Mouse (Mus musculus) MEL (cell line): ENCODE results near the gene 4930579G24Rik. TPM values are rescaled to one million over a fixed set of nuclear protein-coding genes. Genes with fewer than 3 reads are reported as not detected.

Experiments
- DNase-seq: peaks from one replicate; pipeline ENCODE4 v3.0.0; 2011; ENCODE audit warnings: low read depth, low spot score
- H3K27ac ChIP-seq: 2 replicates; pipeline ENCODE4 v1.5.1; 2012; ENCODE audit warnings: low read depth, mild to moderate bottlenecking, control low read depth, low read length, moderate library complexity; ENCODE audit not compliant: control insufficient read depth
- H3K27me3 ChIP-seq, 2 experiments: fragments of 150-350 bp in 1 of 2; sonication (generic) in 1 of 2; 2 replicates each; pipeline ENCODE4 v1.6.1; 2012; ENCODE audit warnings: low read length in 2 of 2, mild to moderate bottlenecking in 2 of 2, improper control_type of control experiment in 1 of 2, moderate library complexity in 1 of 2; ENCODE audit not compliant: insufficient read depth in 2 of 2, control insufficient read depth in 1 of 2
- H3K36me3 ChIP-seq, 2 experiments: 2 replicates each; pipeline ENCODE4 v1.6.1; 2012 to 2014; ENCODE audit warnings: low read length in 2 of 2, improper control_type of control experiment in 1 of 2, inconsistent platforms in 1 of 2, mild to moderate bottlenecking in 1 of 2; ENCODE audit not compliant: insufficient read depth in 2 of 2, control insufficient read depth in 1 of 2
- H3K4me1 ChIP-seq, 2 experiments: fragments of 150-350 bp in 1 of 2; sonication (generic) in 1 of 2; 2 replicates each; pipeline ENCODE4 v1.6.1; 2012; ENCODE audit warnings: low read length in 2 of 2, improper control_type of control experiment in 1 of 2, mild to moderate bottlenecking in 1 of 2; ENCODE audit not compliant: insufficient read depth in 2 of 2, control insufficient read depth in 1 of 2
- H3K4me3 ChIP-seq, 2 experiments: fragments of 150-350 bp in 1 of 2; sonication (generic) in 1 of 2; 2 replicates each; pipeline ENCODE4 v1.5.1; 2012; ENCODE audit warnings: low read depth in 2 of 2, low read length in 2 of 2, mild to moderate bottlenecking in 2 of 2, moderate library complexity in 2 of 2, control low read depth in 1 of 2, improper control_type of control experiment in 1 of 2; ENCODE audit not compliant: control insufficient read depth in 1 of 2, insufficient read depth in 1 of 2
- H3K79me2 ChIP-seq: 2 replicates; pipeline ENCODE4 v1.6.1; 2012; ENCODE audit warnings: mild to moderate bottlenecking, low read length, moderate library complexity; ENCODE audit not compliant: control insufficient read depth, poor library complexity, insufficient read depth
- H3K9ac ChIP-seq: 2 replicates; pipeline ENCODE4 v1.6.1; 2012; ENCODE audit warnings: low read depth, mild to moderate bottlenecking, control low read depth, low read length, moderate library complexity; ENCODE audit not compliant: control insufficient read depth, poor library complexity, severe bottlenecking
- H3K9me3 ChIP-seq: fragments of 150-350 bp; sonication (generic); replicated peaks from 2 replicates; pipeline ENCODE4 v1.6.1; 2012; ENCODE audit warnings: mild to moderate bottlenecking, low read length, improper control_type of control experiment, moderate library complexity; ENCODE audit not compliant: insufficient read depth
- BHLHE40 ChIP-seq: IDR thresholded peaks from 2 replicates; pipeline ENCODE4 v1.6.1; 2012; ENCODE audit warnings: low read depth, mild to moderate bottlenecking, inconsistent platforms, low read length, improper control_type of control experiment, borderline replicate concordance
- CHD1 ChIP-seq: IDR thresholded peaks from 2 replicates; pipeline ENCODE4 v1.6.1; 2012; ENCODE audit warnings: low read depth, mild to moderate bottlenecking, inconsistent platforms, low read length, improper control_type of control experiment
- CHD2 ChIP-seq: IDR thresholded peaks from 2 replicates; pipeline ENCODE4 v1.6.1; 2011; ENCODE audit warnings: low read length, improper control_type of control experiment
- CTCF ChIP-seq, 3 experiments: IDR thresholded peaks in 2 of 3; conservative IDR thresholded peaks in 1 of 3; 2 replicates each; pipeline ENCODE4 v1.5.1; 2011 to 2012; ENCODE audit warnings: low read length in 3 of 3, low read depth in 2 of 3, mild to moderate bottlenecking in 2 of 3, improper control_type of control experiment in 1 of 3, inconsistent platforms in 1 of 3, mixed read lengths in 1 of 3, moderate library complexity in 1 of 3; ENCODE audit not compliant: control insufficient read depth in 1 of 3, insufficient read depth in 1 of 3, poor library complexity in 1 of 3, severe bottlenecking in 1 of 3
- ELF1 ChIP-seq: IDR thresholded peaks from 2 replicates; pipeline ENCODE4 v1.6.1; 2014; ENCODE audit warnings: low read depth, mild to moderate bottlenecking, inconsistent platforms, low read length, improper control_type of control experiment, moderate library complexity
- EP300 ChIP-seq, 2 experiments: IDR thresholded peaks; 2 replicates each; pipeline ENCODE4 v1.6.1; 2011; ENCODE audit warnings: improper control_type of control experiment in 2 of 2, low read length in 2 of 2, low read depth in 1 of 2, mild to moderate bottlenecking in 1 of 2
- ETS1 ChIP-seq: IDR thresholded peaks from 2 replicates; pipeline ENCODE4 v1.6.1; 2012; ENCODE audit warnings: low read depth, mild to moderate bottlenecking, inconsistent platforms, low read length, improper control_type of control experiment, moderate library complexity
- GABPA ChIP-seq: IDR thresholded peaks from 2 replicates; pipeline ENCODE4 v1.6.1; 2012; ENCODE audit warnings: low read depth, mild to moderate bottlenecking, inconsistent platforms, low read length, improper control_type of control experiment, moderate library complexity
- GATA1 ChIP-seq: IDR thresholded peaks from 2 replicates; pipeline ENCODE4 v1.6.1; 2011; ENCODE audit warnings: low read depth, low read length, improper control_type of control experiment
- HCFC1 ChIP-seq: IDR thresholded peaks from 2 replicates; pipeline ENCODE4 v1.6.1; 2012; ENCODE audit warnings: low read depth, mild to moderate bottlenecking, inconsistent platforms, low read length, improper control_type of control experiment, moderate library complexity
- JUND ChIP-seq: IDR thresholded peaks from 2 replicates; pipeline ENCODE4 v1.6.1; 2011; ENCODE audit warnings: low read depth, mild to moderate bottlenecking, improper control_type of control experiment, low read length
- MAFK ChIP-seq: IDR thresholded peaks from 2 replicates; pipeline ENCODE4 v1.6.1; 2011; ENCODE audit warnings: low read depth, mild to moderate bottlenecking, low read length, improper control_type of control experiment, borderline replicate concordance
- MAX ChIP-seq: IDR thresholded peaks from 2 replicates; pipeline ENCODE4 v1.6.1; 2011; ENCODE audit warnings: low read length, improper control_type of control experiment
- MAZ ChIP-seq: IDR thresholded peaks from 2 replicates; pipeline ENCODE4 v1.6.1; 2012; ENCODE audit warnings: low read depth, mild to moderate bottlenecking, inconsistent platforms, low read length, improper control_type of control experiment
- MEF2A ChIP-seq: IDR thresholded peaks from 2 replicates; pipeline ENCODE4 v1.6.1; 2014; ENCODE audit warnings: low read depth, mild to moderate bottlenecking, inconsistent platforms, low read length, improper control_type of control experiment; ENCODE audit not compliant: poor library complexity, insufficient replicate concordance, severe bottlenecking; ENCODE audit errors: extremely low read depth
- MXI1 ChIP-seq: IDR thresholded peaks from 2 replicates; pipeline ENCODE4 v1.6.1; 2011; ENCODE audit warnings: mild to moderate bottlenecking, low read depth, low read length, improper control_type of control experiment
- MYB ChIP-seq: IDR thresholded peaks from 2 replicates; pipeline ENCODE4 v1.6.1; 2011; ENCODE audit warnings: mild to moderate bottlenecking, low read depth, low read length, improper control_type of control experiment
- MYC ChIP-seq: IDR thresholded peaks from 2 replicates; pipeline ENCODE4 v1.6.1; 2011; ENCODE audit warnings: low read depth, mild to moderate bottlenecking, low read length, improper control_type of control experiment, moderate library complexity
- NELFE ChIP-seq: IDR thresholded peaks from 2 replicates; pipeline ENCODE4 v1.6.1; 2011; ENCODE audit warnings: low read depth, low read length, improper control_type of control experiment
- NRF1 ChIP-seq: IDR thresholded peaks from 2 replicates; pipeline ENCODE4 v1.6.1; 2014; ENCODE audit warnings: low read depth, mild to moderate bottlenecking, inconsistent platforms, low read length, improper control_type of control experiment, moderate library complexity; ENCODE audit not compliant: poor library complexity, insufficient read depth, severe bottlenecking
- POLR2A ChIP-seq, 2 experiments: IDR thresholded peaks; 2 replicates each; pipeline ENCODE4 v1.6.1; 2011 to 2012; ENCODE audit warnings: low read length in 2 of 2, mild to moderate bottlenecking in 2 of 2, control low read depth in 1 of 2, improper control_type of control experiment in 1 of 2, low read depth in 1 of 2, moderate library complexity in 1 of 2; ENCODE audit not compliant: control insufficient read depth in 1 of 2, insufficient read depth in 1 of 2, poor library complexity in 1 of 2
- POLR2AphosphoS2 ChIP-seq: IDR thresholded peaks from 2 replicates; pipeline ENCODE4 v1.6.1; 2011; ENCODE audit warnings: low read length, improper control_type of control experiment
- POLR2AphosphoS5 ChIP-seq: IDR thresholded peaks from 2 replicates; pipeline ENCODE4 v1.6.1; 2012; ENCODE audit warnings: low read depth, borderline replicate concordance, mild to moderate bottlenecking, inconsistent platforms, low read length, moderate library complexity, mixed read lengths
- RAD21 ChIP-seq: IDR thresholded peaks from 2 replicates; pipeline ENCODE4 v1.6.1; 2011; ENCODE audit warnings: mild to moderate bottlenecking, low read depth, low read length, improper control_type of control experiment
- SIN3A ChIP-seq: IDR thresholded peaks from 2 replicates; pipeline ENCODE4 v1.6.1; 2012; ENCODE audit warnings: low read length, improper control_type of control experiment, inconsistent platforms
- SMC3 ChIP-seq: IDR thresholded peaks from 2 replicates; pipeline ENCODE4 v1.6.1; 2011; ENCODE audit warnings: low read depth, low read length, improper control_type of control experiment
- TAL1 ChIP-seq: IDR thresholded peaks from 2 replicates; pipeline ENCODE4 v1.6.1; 2012; ENCODE audit warnings: mild to moderate bottlenecking, inconsistent platforms, low read length, moderate library complexity, mixed read lengths
- TBP ChIP-seq: IDR thresholded peaks from 2 replicates; pipeline ENCODE4 v1.8.0; 2011; ENCODE audit warnings: low read depth, low read length, improper control_type of control experiment
- TCF12 ChIP-seq: IDR thresholded peaks from 2 replicates; pipeline ENCODE4 v1.6.1; 2014; ENCODE audit warnings: low read depth, mild to moderate bottlenecking, inconsistent platforms, low read length, improper control_type of control experiment, moderate library complexity
- UBTF ChIP-seq: IDR thresholded peaks from 2 replicates; pipeline ENCODE4 v1.6.1; 2012; ENCODE audit warnings: low read depth, mild to moderate bottlenecking, inconsistent platforms, low read length, improper control_type of control experiment, moderate library complexity, borderline replicate concordance; ENCODE audit not compliant: insufficient read depth
- USF2 ChIP-seq, 2 experiments: IDR thresholded peaks; 2 replicates each; pipeline ENCODE4 v1.6.1; 2011 to 2012; ENCODE audit warnings: improper control_type of control experiment in 2 of 2, low read length in 2 of 2, borderline replicate concordance in 1 of 2, inconsistent platforms in 1 of 2, low read depth in 1 of 2, mild to moderate bottlenecking in 1 of 2; ENCODE audit not compliant: insufficient read depth in 1 of 2
- ZC3H11A ChIP-seq: IDR thresholded peaks from 2 replicates; pipeline ENCODE4 v1.6.1; 2012; ENCODE audit warnings: low read depth, mild to moderate bottlenecking, inconsistent platforms, low read length, improper control_type of control experiment
- ZKSCAN1 ChIP-seq: IDR thresholded peaks from 2 replicates; pipeline ENCODE4 v1.6.1; 2012; ENCODE audit warnings: low read depth, mild to moderate bottlenecking, inconsistent platforms, low read length, improper control_type of control experiment, moderate library complexity
- ZNF384 ChIP-seq: IDR thresholded peaks from 2 replicates; pipeline ENCODE4 v1.6.1; 2012; ENCODE audit warnings: low read depth, mild to moderate bottlenecking, inconsistent platforms, low read length, improper control_type of control experiment
- polyA plus RNA-seq, 2 experiments: library from polyadenylated mRNA; stranded (reverse) in 1 of 2; unstranded in 1 of 2; fragments of >175 nt in 1 of 2; fragments of >200 nt in 1 of 2; gene quantifications; 2 replicates each; pipeline versions ENCODE4 v1.2.1 to v1.2.4; 2012; ENCODE audit warnings: low replicate concordance in 2 of 2, low read depth in 1 of 2; ENCODE audit not compliant: insufficient read length in 2 of 2, insufficient read depth in 1 of 2, missing spikeins in 1 of 2
- total RNA-seq: library from RNA; depleted of rRNA; stranded (reverse); fragments of 300-350 nt; gene quantifications from 2 replicates; pipeline ENCODE4 v1.2.3, GENCODE M21; 2012; rRNA removed

Gene 4930579G24Rik
- total RNA-seq (9.2 and 10.7 TPM in 2 replicates), polyA plus RNA-seq (1 to 10 TPM in 1 of 2 experiments, not detected in 1; 8.5 TPM)

- Histone ChIP-seq H3K9ac (peak within 1 kb of the TSS; percentile 88), H3K4me1 (no peaks in the 10 kb centered on the region)
- DNase-seq, result peak; percentile 99
- TF ChIP-seq MYC (peak; percentile 51), SIN3A (peak; percentile 79), TCF12 (peak; percentile 55; the same call in 1 of the 2 replicates), POLR2AphosphoS2 (peak; percentile 77; the same call in 1 of the 2 replicates), EP300 (IDR thresholded peaks at IDR 0.05; ENCODE audit: low read depth in 1 of 2, low read length in 2 of 2) (peak in 1 of 2 experiments; percentile 33; a peak in 1 of 4 replicates), TAL1 (no peak), ZKSCAN1 (no peak), BHLHE40 (no peak), POLR2AphosphoS5 (no peak), MAFK (no peak), MXI1 (peak; percentile 44; the same call in 1 of the 2 replicates), POLR2A (IDR thresholded peaks at IDR 0.05; ENCODE audit: control insufficient read depth in 1 of 2, insufficient read depth in 1 of 2, low read depth in 1 of 2, low read length in 2 of 2, poor library complexity in 1 of 2) (peak; percentile 67 to 84), NELFE (peak; percentile 74), ZNF384 (no peak), GATA1 (peak; percentile 31; the same call in 1 of the 2 replicates), HCFC1 (peak; percentile 100), ETS1 (peak; percentile 26; the same call in 1 of the 2 replicates), NRF1 (peak; percentile 91), ZC3H11A (no peak), GABPA (no peak), MAZ (peak; percentile 53; the same call in 1 of the 2 replicates), MEF2A (no peak), MYB (no peak), SMC3 (no peak), RAD21 (no peak), CHD2 (peak; percentile 27; the same call in 1 of the 2 replicates), MAX (no peak), CHD1 (no peak), CTCF (IDR thresholded peaks at IDR 0.05 in 2 of 3, conservative IDR thresholded peaks at IDR 0.05 in 1 of 3; ENCODE audit: control insufficient read depth in 1 of 3, insufficient read depth in 1 of 3, low read depth in 2 of 3, low read length in 3 of 3, poor library complexity in 1 of 3, severe bottlenecking in 1 of 3) (no peak), USF2 (IDR thresholded peaks at IDR 0.05; ENCODE audit: borderline replicate concordance in 1 of 2, insufficient read depth in 1 of 2, low read depth in 1 of 2, low read length in 2 of 2) (no peak), ELF1 (peak; percentile 96), UBTF (no peak), TBP (peak; percentile 72), JUND (no peak)
Measured at GRCm38 (mm10) chr3:79628561-79629415, at the start of gene 4930579G24Rik. TSS of gene 4930579G24Rik (plus strand) at chr3:79629079.

More at GRCm38 (mm10) chr3:79628561-79629415, at the start of gene 4930579G24Rik:
- Histone ChIP-seq H3K79me2 (peaks cover 7% of the 10 kb centered on the region), H3K27me3 (no peaks in the 10 kb centered on the region), H3K36me3 (peaks cover 1 to 6% of the 10 kb centered on the region in 2 experiments; a peak in 2 of 4 replicates), H3K9me3 (no peaks in the 10 kb centered on the region), H3K4me3 (peak within 1 kb of the TSS; percentile 78 to 87), H3K27ac (peak within 1 kb of the TSS; percentile 66)
